Mouse (Mus musculus) intestine, embryonic 14.5 days (tissue): ENCODE results near the gene Brsk2. TPM values are rescaled to one million over a fixed set of nuclear protein-coding genes. Genes with fewer than 3 reads are reported as not detected.
A peak's percentile ranks its signal among the peaks of the same experiment; 100 is the strongest.

Source experiments
- ATAC-seq: fragments of 200-750 bp; cut with Nextera tagmentation; replicated peaks from 2 replicates; pipeline ENCODE4 v1.8.0; 2017; ENCODE audit warnings: low read depth, moderate number of reproducible peaks, moderate TSS enrichment, moderate library complexity; ENCODE audit not compliant: low FRiP score, low TSS enrichment
- DNase-seq: peaks from one replicate; pipeline ENCODE4 v3.0.0-alpha.2; 2018; ENCODE audit warnings: low spot score
- H3K27ac ChIP-seq: fragments of 300-500 bp; sonication (generic); 2 replicates; pipeline ENCODE4 v1.5.1; 2014; ENCODE audit warnings: low read depth, mild to moderate bottlenecking, control low read depth
- H3K27me3 ChIP-seq: fragments of 300-500 bp; sonication (generic); replicated peaks from 2 replicates; pipeline ENCODE4 v1.6.1; 2014; ENCODE audit warnings: low read length, control low read depth; ENCODE audit not compliant: control insufficient read depth, insufficient read depth
- H3K36me3 ChIP-seq: fragments of 300-500 bp; sonication (generic); 2 replicates; pipeline ENCODE4 v1.6.1; 2014; ENCODE audit warnings: low read length, control low read depth; ENCODE audit not compliant: control insufficient read depth, insufficient read depth
- H3K4me1 ChIP-seq: fragments of 300-500 bp; sonication (generic); replicated peaks from 2 replicates; pipeline ENCODE4 v1.6.1; 2014; ENCODE audit warnings: low read length, control low read depth, mixed read lengths; ENCODE audit not compliant: control insufficient read depth, insufficient read depth
- H3K4me2 ChIP-seq: fragments of 300-500 bp; sonication (generic); 2 replicates; pipeline ENCODE4 v1.6.1; 2014; ENCODE audit warnings: low read length
- H3K4me3 ChIP-seq: fragments of 300-500 bp; sonication (generic); 2 replicates; pipeline ENCODE4 v1.5.1; 2014; ENCODE audit warnings: low read depth, low read length, control low read depth, mixed read lengths
- H3K9ac ChIP-seq: fragments of 300-500 bp; sonication (generic); 2 replicates; pipeline ENCODE4 v1.6.1; 2014; ENCODE audit warnings: mild to moderate bottlenecking, low read length
- H3K9me3 ChIP-seq: fragments of 300-500 bp; sonication (generic); 2 replicates; pipeline ENCODE4 v1.6.1; 2016; ENCODE audit warnings: low read length, control low read depth; ENCODE audit not compliant: control insufficient read depth
- WGBS: fragments of 180-500 bp; shearing (Covaris S2); extraction: QIAGEN DNeasy Blood & Tissue Kit; methylation state at CpG from one replicate; pipeline ENCODE4 v1.1.7; 2014; 5-methylcytosine and 5-hydroxymethylcytosine counted together
- polyA plus RNA-seq: library from polyadenylated mRNA; unstranded; fragments of >200 nt; fragmentation: Nextera tagmentation; extraction: Ambion mirVana; gene quantifications from 2 replicates; pipeline ENCODE4 v1.2.1, GENCODE M21; 2014

Brsk2 gene
- polyA plus RNA-seq, 1 experiment from 2014 or later, result 2.1 TPM

DNA sequence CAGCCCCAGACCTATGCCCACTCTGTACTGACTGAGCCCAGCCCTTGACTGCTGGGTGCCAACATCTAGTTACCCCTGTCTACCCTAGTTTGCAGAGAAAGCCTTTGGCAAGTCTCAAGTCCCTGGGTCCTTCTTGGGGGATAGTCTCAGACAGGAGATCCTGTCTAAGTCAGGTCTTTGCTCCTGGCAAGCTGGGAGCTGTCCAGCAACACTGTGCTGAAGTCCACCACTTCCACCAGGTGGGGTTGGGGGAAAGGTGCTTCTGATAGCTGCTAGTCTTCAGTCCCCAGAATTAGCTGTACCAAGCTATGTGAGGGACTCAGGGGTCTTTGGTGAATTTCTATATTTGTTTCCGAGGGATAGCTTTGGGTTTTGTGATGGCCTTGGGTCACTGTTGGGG is 9.6 kb downstream of the Brsk2 start:
- Histone ChIP-seq H3K9ac (no peak overlapping the region), H3K4me2 (no peak overlapping the region), H3K4me3 (no peak overlapping the region), H3K36me3 (no peaks in the 10 kb centered on the region), H3K27ac (no peak overlapping the region), H3K9me3 (no peaks in the 10 kb centered on the region), H3K4me1 (no peaks in the 10 kb centered on the region), H3K27me3 (no peaks in the 10 kb centered on the region)
- peak; percentile 75 for DNase-seq
- ATAC-seq, result no peak
- WGBS, result 79% methylated on average over 1 of the region's 1 CpGs

DNA sequence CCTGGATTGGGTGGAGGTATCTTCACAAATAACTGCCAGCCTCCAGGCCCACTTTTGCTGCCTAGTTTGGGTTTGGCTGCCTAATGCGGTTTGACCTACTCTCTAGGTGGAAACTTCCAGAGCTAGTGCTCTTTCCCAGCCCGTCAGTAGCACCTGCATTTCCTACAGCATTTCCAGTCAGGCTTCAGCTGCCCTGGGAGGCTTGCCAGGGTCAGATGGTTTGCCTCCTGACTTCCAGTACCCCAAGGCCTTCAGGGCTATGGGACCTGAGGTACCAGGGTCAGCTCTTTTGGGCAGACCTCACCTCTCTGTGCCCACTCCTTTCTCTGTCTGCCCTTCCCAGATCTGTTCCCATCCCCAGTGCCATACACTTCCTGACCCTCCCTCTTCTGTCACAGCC is 11.4 kb downstream of the Brsk2 start:
- H3K27ac ChIP-seq, result no peak overlapping the region
- WGBS, result 92% methylated on average over 2 of the region's 2 CpGs
- no peak for ATAC-seq

DNA sequence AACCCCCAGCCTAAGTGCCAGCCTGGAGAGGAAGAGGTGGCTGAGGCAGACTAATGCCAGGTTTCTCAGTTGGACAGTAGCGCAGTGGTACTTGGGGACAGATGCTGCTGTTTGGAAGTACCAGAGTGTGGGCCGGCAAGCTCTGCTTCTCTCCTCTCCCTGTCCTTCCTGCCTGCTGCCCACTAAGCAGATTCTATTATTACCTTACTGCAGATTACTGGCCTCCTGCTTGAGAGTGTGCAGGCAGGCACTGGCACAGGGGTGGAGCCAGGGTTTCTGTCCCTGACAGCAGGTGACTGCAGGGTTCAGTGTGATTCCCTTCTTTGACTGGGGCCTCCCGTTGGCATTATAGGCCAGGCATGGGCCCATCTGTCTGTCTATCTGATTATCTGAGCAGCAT is 11.9 kb downstream of the Brsk2 start:
- no peak for DNase-seq
- no peaks in the 10 kb centered on the region for H3K36me3 ChIP-seq
- no peaks in the 10 kb centered on the region for H3K27me3 ChIP-seq
- no peak overlapping the region for H3K27ac ChIP-seq
- ATAC-seq, result no peak
- WGBS, result 84% methylated on average over 3 of the region's 3 CpGs
- H3K9me3 ChIP-seq, result no peaks in the 10 kb centered on the region
- H3K4me3 ChIP-seq, result no peak overlapping the region
- H3K4me1 ChIP-seq, result no peaks in the 10 kb centered on the region
- no peak overlapping the region for H3K4me2 ChIP-seq
- no peak overlapping the region for H3K9ac ChIP-seq

More for the DNA sequence above, 11.4 kb downstream of the Brsk2 start:
- H3K36me3 ChIP-seq, result no peaks in the 10 kb centered on the region
- H3K27me3 ChIP-seq, result no peaks in the 10 kb centered on the region
- H3K9ac ChIP-seq, result no peak overlapping the region
- no peak for DNase-seq
- H3K4me2 ChIP-seq, result no peak overlapping the region
- no peak overlapping the region for H3K4me3 ChIP-seq
- no peaks in the 10 kb centered on the region for H3K9me3 ChIP-seq
- H3K4me1 ChIP-seq, result no peaks in the 10 kb centered on the region

DNA sequence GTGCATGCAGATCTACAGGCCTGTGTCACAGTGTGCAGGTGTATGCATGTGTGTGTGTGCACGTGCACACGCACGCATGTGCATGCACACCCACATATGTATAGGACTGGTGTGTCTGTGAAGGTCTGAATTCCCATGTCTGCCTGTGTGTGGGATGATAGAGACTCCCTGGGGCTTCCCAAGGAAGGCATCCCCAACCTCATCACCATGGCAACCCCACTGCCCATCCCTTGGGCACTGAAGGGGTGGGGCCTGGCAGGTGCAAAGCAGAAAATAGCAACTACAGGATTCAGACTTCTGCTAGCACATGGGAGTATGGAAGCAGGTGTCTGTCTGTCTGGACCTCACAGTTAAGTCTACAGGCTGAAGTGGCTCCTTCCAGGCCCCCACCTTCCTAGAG is 13.0 kb downstream of the Brsk2 start:
- no peaks in the 10 kb centered on the region for H3K9me3 ChIP-seq
- H3K27ac ChIP-seq, result no peak overlapping the region
- H3K4me2 ChIP-seq, result no peak overlapping the region
- ATAC-seq, result no peak
- DNase-seq, result no peak
- H3K27me3 ChIP-seq, result no peaks in the 10 kb centered on the region
- no peak overlapping the region for H3K9ac ChIP-seq
- 93% methylated on average over 3 of the region's 3 CpGs for WGBS
- H3K4me1 ChIP-seq, result no peaks in the 10 kb centered on the region
- no peaks in the 10 kb centered on the region for H3K36me3 ChIP-seq
- H3K4me3 ChIP-seq, result no peak overlapping the region

DNA sequence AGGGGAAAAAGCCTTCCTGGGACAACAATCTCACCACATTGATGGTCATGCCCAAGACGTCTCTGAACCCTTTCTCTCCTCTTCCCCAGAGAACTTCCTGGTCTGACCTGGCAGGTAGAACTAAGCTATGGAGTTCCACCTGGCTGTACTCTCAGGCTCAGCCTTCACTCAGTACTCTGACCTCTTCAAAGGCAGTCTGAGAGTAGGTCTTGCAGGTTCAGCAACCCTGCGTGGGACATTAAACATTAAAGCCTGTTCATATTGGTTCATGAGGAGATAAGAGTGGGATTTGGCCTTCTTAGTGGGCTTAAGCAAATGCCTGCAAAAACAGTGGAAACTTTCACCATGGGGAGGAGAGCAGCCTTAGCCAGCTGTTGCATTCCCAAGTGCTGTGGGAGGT is 16.7 kb downstream of the Brsk2 start:
- ATAC-seq, result no peak
- Histone ChIP-seq H3K4me2 (no peak overlapping the region), H3K4me1 (no peaks in the 10 kb centered on the region), H3K27me3 (no peaks in the 10 kb centered on the region), H3K36me3 (no peaks in the 10 kb centered on the region), H3K27ac (no peak overlapping the region), H3K4me3 (no peak overlapping the region), H3K9me3 (no peaks in the 10 kb centered on the region), H3K9ac (no peak overlapping the region)
- no peak for DNase-seq
- WGBS, result 72% methylated on average over 2 of the region's 2 CpGs

DNA sequence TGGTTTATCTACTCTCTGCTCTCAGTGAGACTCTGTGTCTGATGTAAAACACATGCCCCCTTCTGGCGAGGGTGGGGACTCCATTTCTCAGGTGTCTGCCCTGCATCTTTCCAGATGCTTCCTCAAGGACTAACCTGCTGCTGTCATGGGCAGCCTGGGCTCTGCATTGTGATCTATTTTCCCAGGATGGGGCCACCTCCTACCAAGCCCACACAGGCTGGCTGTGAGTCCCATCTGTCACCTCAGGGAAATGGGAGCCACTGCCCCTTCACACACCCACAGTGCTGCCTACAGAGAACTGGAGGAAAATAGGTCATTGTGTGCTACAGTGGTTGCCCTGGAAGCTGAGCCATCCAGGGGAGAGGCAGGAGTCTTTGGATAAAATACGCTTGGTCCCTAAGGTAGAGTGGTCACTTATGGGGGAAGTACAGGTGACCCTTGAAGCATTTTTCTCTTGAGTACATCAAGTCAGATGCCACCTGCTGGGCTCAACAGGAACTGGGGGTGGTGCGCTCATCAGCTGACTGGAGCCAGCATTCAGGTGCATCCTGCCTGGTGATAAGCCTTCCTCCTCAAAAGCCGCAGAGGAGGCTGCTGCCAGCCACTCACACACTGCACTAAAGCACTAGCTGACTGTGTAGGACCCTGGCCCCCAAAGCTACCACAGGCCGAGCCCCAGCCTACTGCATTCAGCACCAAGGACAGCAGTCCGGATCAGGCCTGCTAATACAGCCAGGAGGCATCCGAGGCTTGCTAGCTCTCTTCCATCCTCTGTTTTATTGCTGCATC is 23.5 kb downstream of the Brsk2 start:
- no peak overlapping the region for H3K4me2 ChIP-seq
- no peaks in the 10 kb centered on the region for H3K4me1 ChIP-seq
- H3K9ac ChIP-seq, result no peak overlapping the region
- H3K4me3 ChIP-seq, result no peak overlapping the region
- ATAC-seq (no peak), DNase-seq (peak; percentile 82)
- H3K36me3 ChIP-seq, result no peaks in the 10 kb centered on the region
- no peaks in the 10 kb centered on the region for H3K9me3 ChIP-seq
- 23% methylated on average over 7 of the region's 7 CpGs for WGBS
- H3K27me3 ChIP-seq, result no peaks in the 10 kb centered on the region
- no peak overlapping the region for H3K27ac ChIP-seq

DNA sequence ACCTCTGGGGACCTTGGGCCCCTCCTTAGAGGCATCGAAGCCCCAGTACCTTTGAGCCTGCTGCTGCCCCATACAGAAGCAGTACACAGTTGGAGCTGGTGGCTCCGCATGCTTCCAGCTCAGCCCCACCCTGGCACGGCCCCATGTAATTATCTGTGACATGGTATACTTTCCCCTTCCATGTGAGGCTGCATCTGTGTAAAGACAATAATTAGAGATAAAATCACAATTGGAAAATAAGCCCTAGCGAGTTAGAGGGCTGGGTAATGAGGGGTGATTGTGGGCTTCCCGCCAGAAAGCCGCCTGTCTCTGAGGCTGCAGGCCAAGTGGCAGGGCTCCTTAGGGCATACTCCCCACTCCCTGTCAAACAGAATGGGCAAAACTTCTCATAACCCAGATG is 28.5 kb downstream of the Brsk2 start:
- H3K9ac ChIP-seq, result no peak overlapping the region
- H3K9me3 ChIP-seq, result no peaks in the 10 kb centered on the region
- H3K27ac ChIP-seq, result no peak overlapping the region
- ATAC-seq (no peak), DNase-seq (no peak)
- no peaks in the 10 kb centered on the region for H3K27me3 ChIP-seq
- H3K4me3 ChIP-seq, result no peak overlapping the region
- no peak overlapping the region for H3K4me2 ChIP-seq
- no peaks in the 10 kb centered on the region for H3K36me3 ChIP-seq
- 76% methylated on average over 6 of the region's 6 CpGs for WGBS
- no peaks in the 10 kb centered on the region for H3K4me1 ChIP-seq

DNA sequence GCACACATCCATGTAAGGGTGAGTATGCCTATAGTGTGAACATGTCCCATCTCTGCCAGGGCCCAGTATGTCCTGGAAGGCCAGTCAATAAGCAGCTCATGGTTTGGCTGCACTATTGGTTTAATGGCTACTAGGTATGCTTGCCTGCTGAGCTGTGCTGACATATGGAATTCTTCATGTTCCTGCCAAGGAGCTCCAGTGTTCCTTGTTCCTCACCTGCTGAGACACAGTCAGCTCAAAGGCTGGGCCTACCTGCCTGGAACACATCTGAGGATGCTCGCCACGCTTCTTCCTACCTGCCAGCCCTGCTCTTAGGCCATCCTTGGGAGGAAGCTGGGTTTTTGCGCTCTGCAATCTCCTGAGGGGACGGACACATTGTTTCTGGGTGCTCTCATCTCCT is 29.7 kb downstream of the Brsk2 start:
- Histone ChIP-seq H3K27me3 (no peaks in the 10 kb centered on the region), H3K36me3 (no peaks in the 10 kb centered on the region), H3K9ac (no peak overlapping the region), H3K4me2 (no peak overlapping the region), H3K27ac (no peak overlapping the region), H3K4me3 (no peak overlapping the region), H3K4me1 (no peaks in the 10 kb centered on the region), H3K9me3 (no peaks in the 10 kb centered on the region)
- WGBS, result 87% methylated on average over 4 of the region's 4 CpGs
- DNase-seq, result no peak
- ATAC-seq, result no peak

DNA sequence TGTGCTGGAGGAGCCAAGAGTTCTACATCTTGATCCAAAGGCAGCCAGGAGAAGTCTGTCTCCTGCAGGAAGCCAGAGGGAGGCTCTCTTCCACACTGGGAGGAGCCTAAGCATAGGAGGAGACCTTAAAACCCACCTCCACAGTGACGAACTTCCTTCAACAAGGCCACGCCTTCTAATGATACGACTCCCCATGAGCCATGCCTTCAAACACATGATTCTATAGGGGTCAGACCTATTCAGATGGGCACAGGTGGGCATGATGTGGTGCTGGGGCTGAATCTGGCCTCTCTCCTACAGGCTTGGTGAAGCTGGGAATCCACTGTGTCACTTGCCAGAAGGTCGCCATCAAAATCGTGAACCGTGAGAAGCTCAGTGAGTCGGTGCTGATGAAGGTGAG is 31.7 kb downstream of the Brsk2 start:
- 92% methylated on average over 7 of the region's 7 CpGs for WGBS
- ATAC-seq, result no peak

More for the DNA sequence above, 31.7 kb downstream of the Brsk2 start:
- H3K27ac ChIP-seq, result no peak overlapping the region
- no peaks in the 10 kb centered on the region for H3K4me1 ChIP-seq
- no peak for DNase-seq
- H3K9me3 ChIP-seq, result no peaks in the 10 kb centered on the region
- no peak overlapping the region for H3K4me3 ChIP-seq
- no peak overlapping the region for H3K4me2 ChIP-seq
- H3K27me3 ChIP-seq, result no peaks in the 10 kb centered on the region
- H3K36me3 ChIP-seq, result no peaks in the 10 kb centered on the region
- no peak overlapping the region for H3K9ac ChIP-seq
